Mouse (Mus musculus) thymus, adult 2 months (tissue): ENCODE data around the gene Prickle2.

Experiments used
- CTCF ChIP-seq: fragments of 200-500 bp; IDR thresholded peaks from 2 replicates; pipeline ENCODE4 v1.5.1; 2012; ENCODE audit warnings: mild to moderate bottlenecking, control low read depth, low read length, moderate library complexity, borderline replicate concordance; ENCODE audit not compliant: control insufficient read depth, poor library complexity, insufficient read depth; ENCODE audit errors: extremely low read depth
- POLR2A ChIP-seq: fragments of 200-500 bp; IDR thresholded peaks from 2 replicates; pipeline ENCODE4 v1.6.1; 2012; ENCODE audit warnings: mild to moderate bottlenecking, low read length, control low read depth, moderate library complexity; ENCODE audit not compliant: control insufficient read depth, poor library complexity, insufficient read depth; ENCODE audit errors: extremely low read depth

- TF ChIP-seq POLR2A (no peak), CTCF (no peak)
Measured at GRCm38 (mm10) chr6:92464781-92465337, 241.1 kb downstream of the Prickle2 start.
